Mouse (Mus musculus) cerebellum, postnatal 25 days (tissue): Measurements from ENCODE around the gene Scn5a.
A peak's percentile ranks its signal among the peaks of the same experiment; 100 is the strongest.

Experiments used
- DNase-seq, 2 experiments: peaks; one replicate each; pipeline ENCODE4 v3.0.0; 2021; ENCODE audit warnings: mixed read lengths in 2 of 2

The Scn5a gene

GRCm38 (mm10) chr9:119563617-119564016 is 15.2 kb downstream of the Scn5a start:
- peak; percentile 71 to 80 for DNase-seq

- DNase-seq = no peak
Observed at GRCm38 (mm10) chr9:119562256-119562655, 16.6 kb downstream of the Scn5a start.

- no peak for DNase-seq
Observed at GRCm38 (mm10) chr9:119561746-119562145, 17.1 kb downstream of the Scn5a start.

- DNase-seq = no peak
Observed at GRCm38 (mm10) chr9:119559537-119560276, 19.1 kb downstream of the Scn5a start.

GRCm38 (mm10) chr9:119558119-119558854 is 20.5 kb downstream of the Scn5a start:
- peak; percentile 33 to 68 for DNase-seq

GRCm38 (mm10) chr9:119556043-119556442 is 22.8 kb downstream of the Scn5a start:
- no peak for DNase-seq

- DNase-seq = no peak
Observed at GRCm38 (mm10) chr9:119547528-119547927, 31.3 kb downstream of the Scn5a start.

- DNase-seq = no peak
Observed at GRCm38 (mm10) chr9:119547128-119547527, 31.7 kb downstream of the Scn5a start.

GRCm38 (mm10) chr9:119540726-119541125 is 38.1 kb downstream of the Scn5a start:
- no peak for DNase-seq

GRCm38 (mm10) chr9:119537823-119538222 is 41.0 kb downstream of the Scn5a start:
- DNase-seq = peak; percentile 45 to 64

- no peak for DNase-seq
Observed at GRCm38 (mm10) chr9:119531684-119532417, 47.0 kb downstream of the Scn5a start.

- DNase-seq = no peak
Observed at GRCm38 (mm10) chr9:119524511-119524910, 54.3 kb downstream of the Scn5a start.

- peak in 1 of 2 experiments; percentile 43 for DNase-seq
Observed at GRCm38 (mm10) chr9:119523301-119523700, 55.5 kb downstream of the Scn5a start.

- peak; percentile 53 to 67 for DNase-seq
Observed at GRCm38 (mm10) chr9:119519116-119519515, 59.7 kb downstream of the Scn5a start.

GRCm38 (mm10) chr9:119518177-119518576 is 60.6 kb downstream of the Scn5a start:
- DNase-seq = no peak

GRCm38 (mm10) chr9:119517467-119517866 is 61.3 kb downstream of the Scn5a start:
- peak in 1 of 2 experiments; percentile 25 for DNase-seq

- DNase-seq = no peak
Observed at GRCm38 (mm10) chr9:119516815-119517214, 62.0 kb downstream of the Scn5a start.

GRCm38 (mm10) chr9:119515454-119515853 is 63.4 kb downstream of the Scn5a start:
- DNase-seq = no peak

- no peak for DNase-seq
Observed at GRCm38 (mm10) chr9:119514986-119515385, 63.8 kb downstream of the Scn5a start.

GRCm38 (mm10) chr9:119513816-119514215 is 65.0 kb downstream of the Scn5a start:
- no peak for DNase-seq

GRCm38 (mm10) chr9:119512993-119513392 is 65.8 kb downstream of the Scn5a start:
- no peak for DNase-seq

GRCm38 (mm10) chr9:119510902-119511301 is 67.9 kb downstream of the Scn5a start:
- DNase-seq = peak; percentile 75 to 79

GRCm38 (mm10) chr9:119504981-119505658 is 73.7 kb downstream of the Scn5a start:
- no peak for DNase-seq
